Mouse (Mus musculus) WW6 (cell line): ENCODE measurements at regions not wholly inside any gene's neighbourhood (a gene's known extent, or its start where the extent isn't known, plus 50 kb on each side); places are given as distances from the start of the nearest gene placed in this dataset.

Source experiments
- DNase-seq: peaks from one replicate; pipeline ENCODE4 v3.0.0-alpha.2; 2013; ENCODE audit warnings: low read depth, low spot score

- DNase-seq = no peak
Measured at GRCm38 (mm10) chr1:78050231-78050630, 146.7 kb downstream of the Pax3 start.

- DNase-seq = no peak
Measured at GRCm38 (mm10) chr1:78032336-78032735, 164.6 kb downstream of the Pax3 start.

DNA sequence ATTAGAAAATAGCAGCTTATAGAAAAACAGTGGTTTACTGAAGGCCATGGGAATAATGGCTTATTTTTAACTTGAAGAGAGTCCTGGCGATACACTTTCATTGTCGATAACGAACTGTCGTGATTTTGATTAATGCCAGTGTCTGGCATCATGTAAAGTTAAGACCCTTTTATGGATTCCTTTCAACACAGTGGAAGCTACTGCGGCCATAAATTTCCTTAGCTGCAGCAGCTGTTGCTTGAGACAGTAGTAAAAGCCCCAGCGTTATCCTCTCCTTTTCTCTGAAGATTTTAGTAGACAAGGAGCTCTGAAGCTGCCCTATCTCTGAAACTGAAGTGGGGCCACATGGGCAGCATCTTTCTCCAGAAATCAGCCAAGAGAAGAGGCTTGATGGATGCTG, 175.2 kb downstream of the Pax3 start:
- no peak for DNase-seq

GRCm38 (mm10) chr1:78021014-78021413, 175.9 kb downstream of the Pax3 start:
- no peak for DNase-seq

- DNase-seq = no peak
Measured at GRCm38 (mm10) chr1:78017949-78018617, 178.9 kb downstream of the Pax3 start.

DNA sequence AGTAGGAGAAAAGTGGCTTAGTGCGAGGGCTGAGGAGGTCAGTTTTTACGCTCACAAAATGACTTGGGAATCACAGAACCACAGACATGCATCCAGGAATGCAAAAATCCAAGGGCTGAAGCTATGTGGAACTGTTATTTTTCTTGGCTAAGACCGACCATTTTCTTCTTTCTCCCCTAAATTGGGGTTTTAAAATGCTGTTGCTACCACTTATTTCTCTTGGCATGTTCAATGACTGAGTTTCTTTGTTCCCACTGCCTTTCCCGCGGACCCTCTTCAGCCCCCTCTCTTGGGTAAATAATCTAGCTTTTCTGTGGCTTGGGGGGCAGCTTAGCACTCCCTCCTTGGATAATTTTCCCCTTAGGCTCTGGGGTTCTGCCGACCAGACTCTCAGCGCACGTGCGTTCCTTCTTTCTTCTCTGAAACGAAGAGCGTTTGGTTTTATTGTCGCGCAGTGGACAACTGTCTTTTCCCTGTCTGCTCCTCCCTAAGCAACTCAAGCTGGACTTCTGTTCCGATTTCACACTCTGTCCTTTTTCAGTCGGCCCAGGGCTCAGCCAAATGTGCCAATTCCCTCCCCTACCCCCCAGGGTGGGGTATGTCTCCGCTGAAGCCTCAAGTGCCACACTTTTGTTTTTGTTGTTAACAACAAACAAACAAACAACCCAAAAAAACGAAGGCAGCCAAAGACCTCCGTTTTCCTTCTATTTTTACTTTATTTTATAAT, 180.2 kb downstream of the Pax3 start:
- DNase-seq = no peak

DNA sequence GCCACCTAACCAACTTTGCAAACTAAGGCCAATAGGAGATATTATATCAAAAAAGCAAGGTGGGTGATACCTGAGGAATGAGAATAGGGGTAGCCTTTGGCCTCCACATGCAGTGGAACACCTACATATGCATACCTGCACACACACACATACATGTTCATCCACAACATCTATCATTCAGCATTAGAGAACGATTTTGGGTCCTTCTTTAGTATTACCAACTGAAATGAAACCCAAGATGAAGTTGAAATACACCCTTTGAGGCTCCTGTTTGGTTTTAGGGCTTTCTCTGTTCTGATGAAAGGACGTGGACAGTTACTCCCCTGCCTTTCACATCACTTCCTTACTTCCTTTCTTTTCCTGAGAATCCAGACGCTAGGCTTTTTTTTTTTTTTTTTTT, 180.9 kb downstream of the Pax3 start:
- DNase-seq = no peak

DNA sequence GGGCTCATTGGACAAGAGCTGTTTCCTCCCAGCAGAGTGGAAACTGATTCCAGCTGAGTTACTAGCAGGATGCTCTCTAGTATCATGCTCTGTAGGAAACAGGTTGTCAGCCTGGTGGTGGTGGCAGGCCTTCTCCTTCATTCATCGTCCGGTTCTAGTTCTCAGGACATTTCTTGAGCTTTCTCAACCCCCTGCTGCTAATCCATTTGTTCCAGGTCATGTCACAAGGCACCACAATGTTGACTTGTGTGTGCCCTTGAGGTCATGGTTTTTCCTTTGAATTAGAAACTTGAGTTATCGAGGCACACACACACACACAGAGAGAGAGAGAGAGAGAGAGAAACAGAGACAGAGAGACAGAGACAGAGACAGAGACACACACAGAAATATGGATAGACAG, 183.5 kb downstream of the Pax3 start:
- DNase-seq = no peak

DNA sequence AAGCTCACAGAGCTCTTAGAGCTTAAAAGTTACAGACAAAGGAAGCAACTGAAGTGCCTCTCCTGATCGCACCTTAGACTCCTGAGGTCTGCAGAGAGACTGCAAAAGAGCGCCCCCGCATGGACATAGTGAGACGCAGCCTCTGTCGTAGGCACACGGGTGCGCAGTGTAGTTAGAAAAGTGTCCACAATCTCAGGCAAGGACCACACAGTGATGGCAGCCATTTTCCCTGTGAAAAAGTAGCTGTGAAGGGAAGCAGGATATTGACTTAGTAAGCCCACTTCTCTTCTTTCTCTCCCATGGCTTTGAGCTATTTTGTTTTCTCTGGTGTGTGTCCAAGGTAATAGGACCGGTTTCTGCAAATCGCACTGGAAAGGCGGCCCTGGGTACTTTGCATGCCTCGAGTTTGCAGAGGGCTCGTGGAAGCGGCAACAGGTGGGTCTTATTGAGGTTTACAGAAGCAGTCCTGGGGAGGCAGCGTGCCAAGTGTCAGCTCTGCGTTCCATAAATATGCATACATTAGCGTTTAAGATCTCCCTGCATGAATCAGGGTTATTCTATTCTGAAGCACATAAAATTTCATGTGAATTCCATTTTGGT, 188.0 kb downstream of the Pax3 start:
- DNase-seq = peak; percentile 65

DNA sequence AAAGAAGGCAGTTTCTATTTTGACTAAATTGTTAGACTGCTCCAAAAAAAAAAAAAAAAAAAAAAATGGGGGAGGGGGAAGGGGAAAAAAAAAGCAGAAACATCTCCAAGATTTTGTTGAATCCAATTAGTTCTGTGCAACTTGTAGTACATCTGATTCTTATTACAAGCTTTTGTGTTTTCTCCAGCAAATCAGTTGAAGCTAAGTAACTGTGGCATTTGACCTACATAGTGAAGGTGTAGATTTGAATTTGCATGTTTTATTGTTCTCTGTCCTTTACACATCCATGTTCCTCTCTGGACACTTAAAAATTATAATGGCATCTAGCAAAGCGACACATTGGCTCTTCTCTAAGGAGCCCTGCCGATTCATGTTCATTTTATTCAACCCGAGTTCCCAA, 192.6 kb downstream of the Pax3 start:
- no peak for DNase-seq

GRCm38 (mm10) chr1:77998727-77999126, 198.2 kb downstream of the Pax3 start:
- no peak for DNase-seq

- no peak for DNase-seq
Measured at GRCm38 (mm10) chr1:77981528-77981927, 215.4 kb downstream of the Pax3 start.

- DNase-seq = peak; percentile 5
Measured at GRCm38 (mm10) chr1:77978696-77979095, 218.2 kb downstream of the Pax3 start.

- no peak for DNase-seq
Measured at GRCm38 (mm10) chr1:77975941-77976340, 221.0 kb downstream of the Pax3 start.

DNA sequence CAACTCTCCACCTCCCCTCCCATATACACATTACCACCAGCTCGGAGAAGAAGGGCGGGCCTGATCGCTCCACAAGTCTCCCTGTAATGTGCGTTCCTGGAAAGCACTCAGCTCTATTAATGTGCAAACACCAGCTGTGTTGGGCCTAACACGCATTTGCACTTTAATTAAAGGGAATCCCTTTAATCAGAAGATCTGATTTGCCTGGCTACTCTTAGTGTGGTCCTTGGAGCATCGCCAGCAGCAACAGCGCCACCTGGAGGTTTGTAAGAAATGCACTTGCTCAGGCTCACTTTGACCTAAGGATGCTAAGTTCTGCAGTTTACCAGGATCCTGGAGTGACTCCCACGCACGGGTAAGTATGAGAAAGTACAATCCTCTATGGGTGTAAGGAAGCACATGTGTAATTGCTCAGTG, 224.6 kb downstream of the Pax3 start:
- DNase-seq = peak; percentile 59

- no peak for DNase-seq
Measured at GRCm38 (mm10) chr1:77964656-77965335, 232.1 kb downstream of the Pax3 start.

GRCm38 (mm10) chr1:77959309-77959708, 237.6 kb downstream of the Pax3 start:
- no peak for DNase-seq

DNA sequence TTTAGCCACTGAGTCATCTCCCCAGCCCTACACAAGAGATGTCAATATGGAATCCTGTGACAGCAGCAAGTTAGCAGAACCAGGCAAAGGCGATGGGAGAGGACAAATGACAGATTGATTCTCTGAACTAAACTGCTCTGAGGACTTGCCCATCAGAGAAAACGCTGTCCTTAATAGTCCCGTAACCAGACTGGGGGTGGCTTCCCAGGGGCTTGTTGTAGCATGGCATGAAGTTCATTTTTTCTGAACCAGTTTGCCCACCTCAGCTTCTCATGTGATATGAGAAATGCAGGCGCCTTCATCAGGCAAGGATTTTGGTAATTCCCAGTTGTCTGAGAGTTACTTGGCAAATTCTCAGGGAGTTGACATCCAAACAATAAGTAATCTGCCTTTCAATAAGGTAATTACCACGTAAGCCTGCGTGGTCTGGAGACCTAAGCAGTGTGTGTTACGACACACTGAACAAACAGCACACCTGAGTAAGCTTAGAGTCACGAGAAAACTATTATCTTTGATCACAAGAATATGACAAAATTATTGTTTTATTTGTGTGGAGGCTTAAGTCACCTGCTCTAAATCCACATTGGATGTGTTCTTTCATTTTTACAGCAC, 239.7 kb downstream of the Pax3 start:
- no peak for DNase-seq

DNA sequence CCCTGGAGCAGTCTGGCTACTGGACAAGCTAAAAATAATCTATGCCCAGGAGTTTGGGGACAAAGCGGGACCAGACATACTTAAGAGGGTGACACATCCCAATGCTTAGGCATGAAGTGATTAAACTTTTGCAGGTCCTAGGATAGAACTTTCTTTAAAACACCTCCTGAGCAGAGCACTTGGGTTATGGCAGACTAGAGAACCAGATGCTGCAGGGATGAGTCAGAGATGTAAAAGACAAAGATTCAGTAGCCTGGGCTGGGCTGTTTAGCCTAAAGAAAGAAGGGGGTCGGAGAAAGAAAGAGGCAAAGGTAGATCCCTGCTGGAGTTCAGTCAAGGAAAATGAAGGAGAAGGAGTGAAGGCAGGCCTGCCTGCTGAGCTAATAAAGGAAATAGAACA, 249.0 kb downstream of the Pax3 start:
- DNase-seq = no peak

DNA sequence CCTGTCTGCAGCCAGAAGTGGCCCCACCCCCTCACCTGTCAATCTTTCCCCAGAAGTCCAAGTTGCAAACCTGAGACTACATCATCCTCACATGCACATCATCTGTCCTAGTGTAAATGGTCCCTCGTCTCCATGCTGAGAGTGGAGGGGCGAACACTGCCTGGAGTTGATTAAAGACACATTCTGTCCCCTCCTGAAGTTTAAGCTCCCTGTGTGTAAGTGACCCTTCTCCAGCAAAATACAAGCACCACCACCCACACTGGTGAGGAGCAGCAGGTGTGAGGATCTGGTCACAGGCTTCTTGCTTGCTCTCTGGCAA, 252.6 kb downstream of the Pax3 start:
- DNase-seq = no peak

GRCm38 (mm10) chr1:77943633-77944326, 253.2 kb downstream of the Pax3 start:
- no peak for DNase-seq

GRCm38 (mm10) chr1:77943101-77943500, 253.8 kb downstream of the Pax3 start:
- no peak for DNase-seq
